Mouse (Mus musculus) bone marrow, adult 2 months (tissue): Measurements from ENCODE around the gene Cdhr3.

Experiments used
- CTCF ChIP-seq: fragments of 200-500 bp; IDR thresholded peaks from 2 replicates; pipeline ENCODE4 v1.5.1; 2011; ENCODE audit warnings: low read length, control low read depth; ENCODE audit not compliant: control insufficient read depth, insufficient read depth
- POLR2A ChIP-seq: fragments of 200-500 bp; IDR thresholded peaks from 2 replicates; pipeline ENCODE4 v1.6.1; 2011; ENCODE audit warnings: low read depth, mild to moderate bottlenecking, control low read depth, low read length, borderline replicate concordance; ENCODE audit not compliant: control insufficient read depth

DNA sequence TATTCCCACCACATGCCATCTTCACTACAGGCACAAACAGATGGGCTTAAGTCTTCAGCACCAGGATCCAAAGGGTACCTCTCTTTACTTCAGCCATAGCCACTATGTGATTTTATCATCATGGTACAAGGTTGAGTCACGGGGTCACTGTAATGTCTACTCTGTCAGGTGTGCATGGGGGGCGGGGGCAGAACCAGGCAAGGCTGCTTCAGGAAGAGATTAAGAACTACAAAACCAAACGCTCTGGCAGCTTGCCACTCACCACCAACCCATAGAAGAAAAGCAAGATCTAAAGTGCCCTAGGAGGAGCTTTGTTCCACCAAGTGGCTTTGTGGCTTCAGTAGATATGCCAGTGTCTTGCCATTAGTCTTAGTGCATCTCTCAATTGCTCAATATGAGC is 44.3 kb downstream of the Cdhr3 start:
- TF ChIP-seq POLR2A, result no peak
- no peak for TF ChIP-seq CTCF
